Mouse (Mus musculus): Measurements from ENCODE around the gene Pcbp4. TPM values are rescaled to one million over a fixed set of nuclear protein-coding genes. Genes with fewer than 3 reads are reported as not detected.

The Pcbp4 gene
- polyA plus RNA-seq, 1 experiment from 2014 or later: 242 TPM

DNA sequence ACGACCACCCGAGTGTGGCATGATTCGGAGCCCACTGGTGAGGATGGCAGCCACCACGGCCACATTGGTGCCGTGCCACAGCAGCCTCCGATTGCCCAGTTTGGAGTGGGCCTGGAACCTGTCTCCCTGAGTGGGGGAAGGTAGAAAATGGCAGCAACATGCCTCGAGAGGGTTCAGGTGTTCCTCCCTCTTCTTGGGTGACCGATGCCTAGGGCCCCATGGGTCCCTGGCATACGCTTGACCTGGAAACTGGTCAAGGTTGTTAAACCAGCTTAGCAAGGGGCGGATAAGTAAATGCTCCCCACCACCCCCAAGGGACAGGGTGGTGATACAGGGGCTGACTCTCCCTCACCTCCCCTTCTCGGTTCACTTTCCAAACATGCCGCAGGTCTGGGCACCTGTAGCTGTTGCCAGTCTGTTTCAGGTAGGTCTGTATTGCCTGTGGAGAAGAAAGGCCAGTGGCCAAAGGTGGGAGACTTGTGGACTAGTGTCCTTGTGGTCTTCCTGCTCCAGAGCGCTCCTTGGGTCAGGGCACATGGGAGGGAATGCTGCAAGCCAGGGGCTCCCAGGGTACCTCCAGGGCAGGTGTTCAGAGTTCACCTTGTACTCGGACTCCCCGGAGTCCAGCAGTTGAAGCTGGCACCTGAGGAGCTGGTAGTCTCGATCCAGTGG, 20.1 kb downstream of the Pcbp4 start:
- no peaks in the 10 kb centered on the region for H3K9me3 ChIP-seq (replicated peaks; ENCODE audit: control insufficient read depth, low read length, poor library complexity, severe bottlenecking)
- 90% methylated on average over 15 of the region's 16 CpGs for WGBS
- no peaks in the 10 kb centered on the region for H3K36me3 ChIP-seq (ENCODE audit: control insufficient read depth, insufficient read depth, low read length)
- ATAC-seq: no peak
- no peak overlapping the region for H3K4me2 ChIP-seq (ENCODE audit: low read length)
- no peak overlapping the region for H3K4me3 ChIP-seq (ENCODE audit: low read depth, low read length)
- H3K4me1 ChIP-seq (ENCODE audit: control insufficient read depth, insufficient read depth, low read length): peaks cover 8% of the 10 kb centered on the region
- H3K27ac ChIP-seq (ENCODE audit: low read length): no peak overlapping the region
- no peak overlapping the region for H3K9ac ChIP-seq (ENCODE audit: low read depth, low read length)
- 0 out of 2 replicates have a peak, but pooled peaks cover 3% of the 10 kb centered on the region for H3K27me3 ChIP-seq (ENCODE audit: control insufficient read depth, insufficient read depth, low read depth, low read length)

- 78% methylated on average over 5 of the region's 5 CpGs for WGBS
- H3K27ac ChIP-seq (ENCODE audit: low read length): no peak overlapping the region
- no peaks in the 10 kb centered on the region for H3K9me3 ChIP-seq (replicated peaks; ENCODE audit: control insufficient read depth, low read length, poor library complexity, severe bottlenecking)
- no peak for ATAC-seq
- H3K4me1 ChIP-seq (ENCODE audit: control insufficient read depth, insufficient read depth, low read length): peaks cover 10% of the 10 kb centered on the region
- H3K4me2 ChIP-seq (ENCODE audit: low read length): no peak overlapping the region
- no peaks in the 10 kb centered on the region for H3K36me3 ChIP-seq (ENCODE audit: control insufficient read depth, insufficient read depth, low read length)
- H3K27me3 ChIP-seq (ENCODE audit: control insufficient read depth, insufficient read depth, low read depth, low read length): 0 out of 2 replicates have a peak, but pooled peaks cover 3% of the 10 kb centered on the region
- no peak overlapping the region for H3K9ac ChIP-seq (ENCODE audit: low read depth, low read length)
- no peak overlapping the region for H3K4me3 ChIP-seq (ENCODE audit: low read depth, low read length)
Observed at GRCm38 (mm10) chr9:106473753-106474105, 20.6 kb downstream of the Pcbp4 start.

- Histone ChIP-seq H3K9me3 (replicated peaks; ENCODE audit: control insufficient read depth, low read length, poor library complexity, severe bottlenecking) (no peaks in the 10 kb centered on the region), H3K36me3 (ENCODE audit: control insufficient read depth, insufficient read depth, low read length) (no peaks in the 10 kb centered on the region), H3K4me2 (ENCODE audit: low read length) (no peak overlapping the region), H3K9ac (ENCODE audit: low read depth, low read length) (no peak overlapping the region), H3K4me1 (ENCODE audit: control insufficient read depth, insufficient read depth, low read length) (peaks cover 10% of the 10 kb centered on the region), H3K27me3 (ENCODE audit: control insufficient read depth, insufficient read depth, low read depth, low read length) (0 out of 2 replicates have a peak, but pooled peaks cover 3% of the 10 kb centered on the region), H3K27ac (ENCODE audit: low read length) (no peak overlapping the region), H3K4me3 (ENCODE audit: low read depth, low read length) (no peak overlapping the region)
- 6% methylated on average over 6 of the region's 6 CpGs for WGBS
- ATAC-seq: no peak
Observed at GRCm38 (mm10) chr9:106474456-106474855, 21.4 kb downstream of the Pcbp4 start.

- Histone ChIP-seq H3K9ac (ENCODE audit: low read depth, low read length) (no peak overlapping the region), H3K27ac (ENCODE audit: low read length) (no peak overlapping the region), H3K4me1 (ENCODE audit: control insufficient read depth, insufficient read depth, low read length) (peaks cover 10% of the 10 kb centered on the region), H3K36me3 (ENCODE audit: control insufficient read depth, insufficient read depth, low read length) (no peaks in the 10 kb centered on the region), H3K9me3 (replicated peaks; ENCODE audit: control insufficient read depth, low read length, poor library complexity, severe bottlenecking) (no peaks in the 10 kb centered on the region), H3K4me3 (ENCODE audit: low read depth, low read length) (no peak overlapping the region), H3K27me3 (ENCODE audit: control insufficient read depth, insufficient read depth, low read depth, low read length) (0 out of 2 replicates have a peak, but pooled peaks cover 3% of the 10 kb centered on the region), H3K4me2 (ENCODE audit: low read length) (no peak overlapping the region)
- ATAC-seq: no peak
- WGBS: 64% methylated on average over 7 of the region's 7 CpGs
Observed at GRCm38 (mm10) chr9:106475046-106475445, 22.0 kb downstream of the Pcbp4 start.

DNA sequence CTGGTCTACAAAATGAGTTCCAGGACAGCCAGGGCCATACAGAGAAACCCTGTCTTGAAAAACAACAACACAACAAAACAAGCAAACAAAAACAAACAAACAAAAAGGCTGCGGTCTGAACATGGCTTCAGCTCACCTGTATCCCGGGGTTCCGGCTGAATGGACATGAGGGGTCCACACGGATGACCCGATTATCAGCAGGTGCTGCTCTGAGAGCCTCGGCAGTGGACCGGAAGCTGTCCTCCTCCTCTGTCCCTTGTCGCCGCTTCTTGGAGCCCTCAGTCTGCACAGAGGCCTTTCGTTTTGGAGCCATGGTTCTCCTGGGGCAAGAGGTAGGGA, 22.5 kb downstream of the Pcbp4 start, which contains the start of gene Rrp9:
Gene Rrp9, plus strand, starts transcription at position 301 of the 339 bp plus-strand sequence.
- H3K4me2 ChIP-seq (ENCODE audit: low read length): peak within 1 kb of the TSS; percentile 39; the same call in 1 of the 2 replicates
- H3K27me3 ChIP-seq (ENCODE audit: control insufficient read depth, insufficient read depth, low read depth, low read length): 0 out of 2 replicates have a peak, but pooled peaks cover 3% of the 10 kb centered on the region
- peaks cover under 1% of the 10 kb centered on the region; the same call in 1 of the 2 replicates for H3K36me3 ChIP-seq (ENCODE audit: control insufficient read depth, insufficient read depth, low read length)
- H3K9ac ChIP-seq (ENCODE audit: low read depth, low read length): no peak within 1 kb of the TSS
- no peak within 1 kb of the TSS; the same call in 1 of the 2 replicates for H3K27ac ChIP-seq (ENCODE audit: low read length)
- WGBS: 90% methylated on average over 10 of the region's 10 CpGs
- no peaks in the 10 kb centered on the region for H3K9me3 ChIP-seq (replicated peaks; ENCODE audit: control insufficient read depth, low read length, poor library complexity, severe bottlenecking)
- ATAC-seq: no peak
- H3K4me3 ChIP-seq (ENCODE audit: low read depth, low read length): no peak within 1 kb of the TSS
- peaks cover 10% of the 10 kb centered on the region for H3K4me1 ChIP-seq (ENCODE audit: control insufficient read depth, insufficient read depth, low read length)

- Histone ChIP-seq H3K4me3 (ENCODE audit: low read depth, low read length) (no peak overlapping the region), H3K4me1 (ENCODE audit: control insufficient read depth, insufficient read depth, low read length) (peaks cover 10% of the 10 kb centered on the region), H3K4me2 (ENCODE audit: low read length) (peak overlapping the region; percentile 39; the same call in 1 of the 2 replicates), H3K9me3 (replicated peaks; ENCODE audit: control insufficient read depth, low read length, poor library complexity, severe bottlenecking) (no peaks in the 10 kb centered on the region), H3K27ac (ENCODE audit: low read length) (no peak overlapping the region; the same call in 1 of the 2 replicates), H3K36me3 (ENCODE audit: control insufficient read depth, insufficient read depth, low read length) (peaks cover 6% of the 10 kb centered on the region; the same call in 1 of the 2 replicates), H3K9ac (ENCODE audit: low read depth, low read length) (no peak overlapping the region), H3K27me3 (ENCODE audit: control insufficient read depth, insufficient read depth, low read depth, low read length) (0 out of 2 replicates have a peak, but pooled peaks cover under 1% of the 10 kb centered on the region)
- no peak; the same call in 1 of the 2 replicates for ATAC-seq
- 34% methylated on average over 16 of the region's 16 CpGs for whole genome bisulfite sequencing
Observed at GRCm38 (mm10) chr9:106476002-106476923, 23.2 kb downstream of the Pcbp4 start.

DNA sequence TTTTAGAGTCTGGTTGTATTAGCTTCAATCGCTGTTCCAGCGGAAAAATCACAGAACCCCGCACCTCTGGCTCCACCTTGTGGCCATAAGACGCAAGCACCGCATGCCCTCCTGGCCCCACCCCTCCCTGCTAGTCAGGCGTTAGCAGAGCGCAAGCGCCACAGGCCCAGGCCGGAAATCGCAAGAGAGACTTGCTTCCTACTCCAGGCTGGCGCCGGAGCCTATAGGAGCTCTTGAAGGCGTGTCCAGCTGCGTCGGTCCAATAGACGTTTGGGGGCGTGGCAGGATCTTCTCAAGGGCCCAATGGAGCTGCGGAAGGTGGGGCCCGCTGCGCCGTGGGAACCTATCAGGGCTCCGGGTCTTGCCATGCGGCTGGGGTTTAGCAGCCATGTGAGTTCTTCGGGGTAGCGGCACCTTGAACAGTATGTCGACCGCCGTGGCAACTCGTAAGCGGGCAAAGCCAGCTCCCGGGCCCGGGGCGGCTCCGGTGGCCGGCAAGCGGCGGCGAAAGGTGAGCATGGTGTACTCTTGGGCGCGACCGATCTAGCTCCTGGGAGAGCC, 23.9 kb downstream of the Pcbp4 start, which contains the start of gene Parp3:
Gene Parp3, minus strand, starts transcription at position 26 of the 561 bp plus-strand sequence.
- H3K36me3 ChIP-seq (ENCODE audit: control insufficient read depth, insufficient read depth, low read length): peaks cover 8% of the 10 kb centered on the region; the same call in 1 of the 2 replicates
- H3K4me3 ChIP-seq (ENCODE audit: low read depth, low read length): peak within 1 kb of the TSS; percentile 87
- peak within 1 kb of the TSS; percentile 68 for H3K9ac ChIP-seq (ENCODE audit: low read depth, low read length)
- peak within 1 kb of the TSS; percentile 83 for H3K4me2 ChIP-seq (ENCODE audit: low read length)
- no peaks in the 10 kb centered on the region for H3K27me3 ChIP-seq (ENCODE audit: control insufficient read depth, insufficient read depth, low read depth, low read length)
- WGBS: under 1% methylated on average over 41 of the region's 41 CpGs
- no peaks in the 10 kb centered on the region for H3K9me3 ChIP-seq (replicated peaks; ENCODE audit: control insufficient read depth, low read length, poor library complexity, severe bottlenecking)
- H3K4me1 ChIP-seq (ENCODE audit: control insufficient read depth, insufficient read depth, low read length): peaks cover 10% of the 10 kb centered on the region
- peak within 1 kb of the TSS; percentile 22; the same call in 1 of the 2 replicates for H3K27ac ChIP-seq (ENCODE audit: low read length)
- peak; percentile 98 for ATAC-seq

GRCm38 (mm10) chr9:106477649-106478048, 24.6 kb downstream of the Pcbp4 start:
- Histone ChIP-seq H3K4me1 (ENCODE audit: control insufficient read depth, insufficient read depth, low read length) (peaks cover 10% of the 10 kb centered on the region), H3K9me3 (replicated peaks; ENCODE audit: control insufficient read depth, low read length, poor library complexity, severe bottlenecking) (no peaks in the 10 kb centered on the region), H3K36me3 (ENCODE audit: control insufficient read depth, insufficient read depth, low read length) (peaks cover 11% of the 10 kb centered on the region; the same call in 1 of the 2 replicates), H3K4me2 (ENCODE audit: low read length) (peak overlapping the region; percentile 83), H3K27ac (ENCODE audit: low read length) (no peak overlapping the region), H3K4me3 (ENCODE audit: low read depth, low read length) (peak overlapping the region; percentile 87), H3K27me3 (ENCODE audit: control insufficient read depth, insufficient read depth, low read depth, low read length) (no peaks in the 10 kb centered on the region), H3K9ac (ENCODE audit: low read depth, low read length) (peak overlapping the region; percentile 68)
- ATAC-seq: no peak
- 8% methylated on average over 16 of the region's 16 CpGs for WGBS

Measured in midbrain, embryonic 16.5 days (tissue).